Mouse (Mus musculus) frontal cortex, postnatal 36 days (tissue): ENCODE measurements around the gene Aldh6a1.

Experiments used
- DNase-seq, 2 experiments: peaks; one replicate each; pipeline ENCODE4 v3.0.0; 2022; ENCODE audit warnings: low spot score in 2 of 2

Aldh6a1 gene

GRCm38 (mm10) chr12:84450718-84451646 lies at the start of gene Aldh6a1, which contains the start of gene Lin52:
Gene Aldh6a1, minus strand, starts transcription at chr12:84451004.
Gene Lin52, plus strand, starts transcription at chr12:84451422.
- DNase-seq = peak; percentile 95 to 98

- DNase-seq = no peak
Observed at GRCm38 (mm10) chr12:84496795-84497194, 46.0 kb upstream of the Aldh6a1 start.

DNA sequence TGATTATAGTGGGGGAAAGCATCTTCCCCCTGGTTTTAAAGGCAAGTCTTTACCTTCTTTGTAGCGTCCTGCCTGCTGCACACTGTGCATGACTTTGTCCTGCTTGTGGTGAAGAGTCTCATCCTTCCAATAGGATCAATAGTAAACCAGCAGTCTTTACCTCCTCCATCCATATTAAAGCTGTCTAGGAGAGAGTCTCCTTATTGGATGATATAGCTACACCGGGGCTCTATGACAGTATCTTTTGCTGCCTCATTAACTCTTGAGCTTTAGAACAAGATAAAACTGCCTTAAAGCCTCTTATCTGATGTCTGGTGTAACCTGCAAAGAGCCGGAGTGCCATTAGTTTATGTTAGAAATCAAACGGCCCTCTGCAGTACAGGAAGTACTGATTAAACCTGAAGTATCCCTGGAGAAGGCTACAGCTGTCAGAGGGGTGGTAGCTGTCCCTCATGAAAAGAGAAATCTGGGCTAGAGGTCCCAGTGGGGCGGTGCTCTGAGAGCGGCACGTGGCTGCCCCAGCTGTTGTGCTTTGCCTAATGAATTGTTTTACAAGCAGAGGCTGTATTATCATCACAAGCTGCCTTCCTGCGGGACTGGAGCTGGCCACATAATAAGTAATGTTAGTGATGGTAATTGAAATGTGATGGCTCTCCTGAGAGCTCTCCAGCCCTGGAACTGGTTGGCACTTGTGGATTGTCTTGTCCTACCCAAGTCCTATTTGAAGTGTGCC lies 36.7 kb upstream of the Aldh6a1 start:
- no peak for DNase-seq

GRCm38 (mm10) chr12:84482778-84483585 lies 32.2 kb upstream of the Aldh6a1 start:
- no peak for DNase-seq

DNA sequence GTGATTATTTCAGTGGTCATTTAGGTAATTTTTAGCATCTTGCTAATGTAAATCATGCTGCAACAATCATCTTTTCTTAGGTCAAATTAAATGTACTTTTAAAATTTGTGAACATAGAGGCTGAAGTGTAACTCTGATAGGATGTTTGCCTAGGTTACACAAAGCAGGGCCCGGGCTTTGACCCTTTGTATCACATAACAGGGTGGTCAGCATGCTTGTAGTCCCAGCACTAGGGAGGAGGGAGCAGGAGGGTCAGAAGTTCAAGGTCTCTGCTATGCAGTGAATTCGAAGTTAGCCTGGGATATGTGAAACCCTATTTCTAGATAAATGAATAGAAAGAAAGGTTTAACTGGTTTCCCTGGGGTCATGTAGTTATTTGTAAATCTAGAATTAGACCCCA lies 30.4 kb upstream of the Aldh6a1 start:
- no peak for DNase-seq

- no peak for DNase-seq
Observed at GRCm38 (mm10) chr12:84478937-84479336, 28.1 kb upstream of the Aldh6a1 start.

GRCm38 (mm10) chr12:84468701-84469100 lies 17.9 kb upstream of the Aldh6a1 start:
- DNase-seq = peak in 1 of 2 experiments; percentile 25

- no peak for DNase-seq
Observed at GRCm38 (mm10) chr12:84462856-84463255, 12.1 kb upstream of the Aldh6a1 start.

DNA sequence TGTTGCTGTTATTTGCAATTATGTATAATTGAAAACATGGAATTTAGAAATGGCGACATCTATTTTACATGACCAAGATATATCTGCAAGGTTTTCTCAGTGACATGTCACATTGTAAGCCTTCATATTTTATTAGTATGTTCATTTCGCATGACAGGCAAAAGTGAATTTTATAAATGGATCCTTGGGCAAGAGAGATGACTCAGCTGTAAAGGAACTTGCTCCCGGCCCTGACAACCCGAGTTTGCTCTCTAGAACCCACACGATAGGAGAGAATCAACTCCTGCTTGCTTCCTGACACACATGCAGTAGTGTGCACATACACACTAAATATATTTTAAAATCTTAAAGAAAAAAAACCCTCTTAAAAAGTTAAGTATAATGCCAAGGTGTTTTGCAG lies 10.6 kb upstream of the Aldh6a1 start:
- DNase-seq = no peak

GRCm38 (mm10) chr12:84459845-84460244 lies 9.0 kb upstream of the Aldh6a1 start:
- DNase-seq = no peak

DNA sequence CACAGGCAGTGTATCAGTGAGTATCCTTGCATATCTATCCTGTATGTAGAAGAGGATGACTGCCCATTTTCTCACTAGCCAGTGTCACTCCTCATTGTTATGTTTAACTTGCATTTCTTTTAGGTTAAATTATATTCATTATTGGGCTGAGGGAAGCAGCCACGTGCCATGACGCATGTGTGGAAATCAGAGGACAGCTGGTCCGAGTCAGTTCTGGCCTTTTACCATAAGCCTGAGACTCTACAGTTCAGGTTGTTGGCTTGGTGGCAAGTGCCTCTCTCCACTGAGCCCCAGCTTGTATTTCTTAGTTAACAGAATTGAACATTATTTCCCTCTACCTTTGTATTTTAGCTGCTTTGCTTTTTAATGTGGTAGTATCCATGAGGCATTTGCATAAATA lies 6.1 kb upstream of the Aldh6a1 start:
- DNase-seq = no peak

DNA sequence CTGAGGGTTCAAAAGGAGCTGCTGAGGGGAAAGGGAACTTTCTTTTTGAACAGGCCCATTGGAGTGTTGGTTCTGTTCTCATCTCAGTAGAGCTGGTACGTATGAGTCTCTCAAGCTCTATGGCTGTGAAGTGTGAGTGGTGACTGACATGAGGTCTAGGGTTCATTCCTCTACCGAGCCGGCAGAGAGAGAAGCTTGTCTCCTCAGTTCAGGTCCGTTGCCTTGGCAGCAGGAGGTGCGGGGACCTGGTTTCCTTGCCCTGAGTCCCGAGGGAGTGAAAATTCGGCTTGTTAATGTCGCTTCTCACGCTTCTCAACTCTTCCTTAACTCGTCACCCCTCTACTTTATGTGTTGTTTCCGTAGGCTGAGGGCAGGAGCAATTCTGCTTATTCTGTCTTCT lies 997 bp upstream of the Aldh6a1 start:
- peak in 1 of 2 experiments; percentile 6 for DNase-seq

GRCm38 (mm10) chr12:84450351-84450717 lies 470 bp downstream of the Aldh6a1 start:
- DNase-seq = no peak

GRCm38 (mm10) chr12:84449887-84450286 lies 917 bp downstream of the Aldh6a1 start:
- DNase-seq = no peak

- no peak for DNase-seq
Observed at GRCm38 (mm10) chr12:84448181-84448580, 2.6 kb downstream of the Aldh6a1 start.

- DNase-seq = no peak
Observed at GRCm38 (mm10) chr12:84447386-84447785, 3.4 kb downstream of the Aldh6a1 start.

- DNase-seq = no peak
Observed at GRCm38 (mm10) chr12:84442526-84442925, 8.3 kb downstream of the Aldh6a1 start.

DNA sequence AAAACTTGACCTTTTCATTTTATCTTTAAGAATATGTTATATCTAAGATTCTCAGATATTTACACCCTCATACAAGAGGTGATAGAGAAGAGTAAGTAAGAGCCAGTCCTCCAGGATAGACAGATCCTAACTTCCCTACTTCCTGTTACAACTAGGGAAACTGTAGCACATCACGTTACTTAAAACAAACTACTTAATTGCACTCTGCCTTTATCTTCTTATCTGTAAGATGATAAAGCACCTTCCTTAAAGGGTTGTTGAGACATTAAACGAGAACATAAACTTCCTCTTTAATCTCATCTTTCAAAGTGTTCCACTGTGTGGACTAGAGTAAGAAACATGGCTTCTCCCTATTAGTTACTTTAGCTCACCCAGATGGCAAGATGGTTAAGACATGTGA lies 12.1 kb downstream of the Aldh6a1 start:
- no peak for DNase-seq

DNA sequence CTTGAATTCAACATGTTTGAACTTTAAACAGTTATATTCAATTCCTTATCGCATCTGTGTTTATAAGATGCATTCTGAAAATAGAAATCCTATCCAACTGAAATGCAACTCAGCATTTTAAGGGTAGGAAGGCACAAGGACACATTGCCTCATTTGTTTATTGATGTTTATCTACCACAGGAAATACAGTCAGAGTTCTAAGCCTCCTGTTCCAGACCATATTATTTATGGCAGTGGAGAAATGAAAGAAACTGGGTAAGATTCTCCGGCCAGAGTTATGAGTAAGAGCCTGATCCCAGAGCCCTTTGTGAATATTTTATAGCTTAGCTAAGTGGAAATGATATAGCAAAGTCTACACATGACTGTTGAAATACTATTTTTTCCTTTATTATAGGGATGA lies 21.0 kb downstream of the Aldh6a1 start:
- DNase-seq = no peak

- no peak for DNase-seq
Observed at GRCm38 (mm10) chr12:84423990-84424389, 26.8 kb downstream of the Aldh6a1 start.

- DNase-seq = no peak
Observed at GRCm38 (mm10) chr12:84417605-84417922, 33.2 kb downstream of the Aldh6a1 start.
